Mouse (Mus musculus): Measurements from ENCODE around the gene Hist1h2af. TPM values are rescaled to one million over a fixed set of nuclear protein-coding genes. Genes with fewer than 3 reads are reported as not detected.

The Hist1h2af gene
- polyA plus RNA-seq, 1 experiment, result 69.4 TPM

Other genes with a start within 250 kb of the Hist1h2af start
- gene Zfp322a, start 164.7 kb upstream of the Hist1h2af start, polyA plus RNA-seq (2012; ENCODE audit: low replicate concordance), result 0.58 and 1.2 TPM in 2 replicates
- gene Abt1, start 110.0 kb upstream of the Hist1h2af start, polyA plus RNA-seq (2012; ENCODE audit: low replicate concordance), result 4.2 and 5.2 TPM in 2 replicates
- gene Btn1a1, start 68.0 kb upstream of the Hist1h2af start, polyA plus RNA-seq (2012; ENCODE audit: low replicate concordance), result 0.04 TPM in 1 of 2 replicates, not detected in the other
- gene Btn2a2, start 45.0 kb upstream of the Hist1h2af start, polyA plus RNA-seq (2012; ENCODE audit: low replicate concordance), result not detected in 2 replicates
- 10.6 and 15.4 TPM in 2 replicates for gene Hist1h4h, start 2.9 kb upstream of the Hist1h2af start, polyA plus RNA-seq (2012; ENCODE audit: low replicate concordance)
- gene Hist1h3g, start 1.5 kb downstream of the Hist1h2af start, polyA plus RNA-seq (2012; ENCODE audit: low replicate concordance), result 1.6 and 7.3 TPM in 2 replicates
- gene Hist1h2bh, start 9.5 kb downstream of the Hist1h2af start, polyA plus RNA-seq (2012; ENCODE audit: low replicate concordance), result 0.36 and 0.54 TPM in 2 replicates
- 2.4 and 2.8 TPM in 2 replicates for gene Hist1h3f, start 10.1 kb downstream of the Hist1h2af start, polyA plus RNA-seq (2012; ENCODE audit: low replicate concordance)
- 3.8 and 7.2 TPM in 2 replicates for gene Hist1h4f, start 17.7 kb downstream of the Hist1h2af start, polyA plus RNA-seq (2012; ENCODE audit: low replicate concordance)
- 0.55 and 0.68 TPM in 2 replicates for gene Hist1h1d, start 19.4 kb downstream of the Hist1h2af start, polyA plus RNA-seq (2012; ENCODE audit: low replicate concordance)
- 3.2 and 3.6 TPM in 2 replicates for gene Hist1h3e, start 28.5 kb downstream of the Hist1h2af start, polyA plus RNA-seq (2012; ENCODE audit: low replicate concordance)
- gene Hist1h2ae, start 37.3 kb downstream of the Hist1h2af start, polyA plus RNA-seq (2012; ENCODE audit: low replicate concordance), result 4.8 and 7.7 TPM in 2 replicates
- gene Hist1h2bg, start 37.5 kb downstream of the Hist1h2af start, polyA plus RNA-seq (2012; ENCODE audit: low replicate concordance), result 4.5 and 23.6 TPM in 2 replicates
- gene Hist1h2bf, start 40.3 kb downstream of the Hist1h2af start, polyA plus RNA-seq (2012; ENCODE audit: low replicate concordance), result 2.0 and 4.0 TPM in 2 replicates
- 2.4 and 2.6 TPM in 2 replicates for gene Hist1h2ad, start 40.5 kb downstream of the Hist1h2af start, polyA plus RNA-seq (2012; ENCODE audit: low replicate concordance)
- 0.33 and 1.7 TPM in 2 replicates for gene Hist1h3d, start 41.9 kb downstream of the Hist1h2af start, polyA plus RNA-seq (2012; ENCODE audit: low replicate concordance)
- 12.3 and 12.6 TPM in 2 replicates for gene Hist1h4d, start 47.7 kb downstream of the Hist1h2af start, polyA plus RNA-seq (2012; ENCODE audit: low replicate concordance)
- gene Hist1h2be, start 87.2 kb downstream of the Hist1h2af start, polyA plus RNA-seq (2012; ENCODE audit: low replicate concordance), result 1.4 and 1.7 TPM in 2 replicates
- 5.6 and 11.8 TPM in 2 replicates for gene Hist1h1e, start 88.7 kb downstream of the Hist1h2af start, polyA plus RNA-seq (2012; ENCODE audit: low replicate concordance)
- gene Hist1h2ac, start 150.0 kb downstream of the Hist1h2af start, polyA plus RNA-seq (2012; ENCODE audit: low replicate concordance), result 0.80 and 1.2 TPM in 2 replicates
- gene Hist1h2bc, start 150.3 kb downstream of the Hist1h2af start, polyA plus RNA-seq (2012; ENCODE audit: low replicate concordance), result 10.2 and 11.3 TPM in 2 replicates
- not detected in 2 replicates for gene Hist1h1t, start 161.9 kb downstream of the Hist1h2af start, polyA plus RNA-seq (2012; ENCODE audit: low replicate concordance)
- gene Hist1h4c, start 164.5 kb downstream of the Hist1h2af start, polyA plus RNA-seq (2012; ENCODE audit: low replicate concordance), result 2.4 and 2.5 TPM in 2 replicates
- 12.7 and 34.4 TPM in 2 replicates for gene Hfe, start 176.9 kb downstream of the Hist1h2af start, polyA plus RNA-seq (2012; ENCODE audit: low replicate concordance)
- 26.1 and 77.9 TPM in 2 replicates for gene Hist1h1c, start 204.9 kb downstream of the Hist1h2af start, polyA plus RNA-seq (2012; ENCODE audit: low replicate concordance)
- 0.55 and 4.8 TPM in 2 replicates for gene Hist1h3c, start 211.7 kb downstream of the Hist1h2af start, polyA plus RNA-seq (2012; ENCODE audit: low replicate concordance)
- 3.5 and 6.0 TPM in 2 replicates for gene Hist1h2bb, start 212.8 kb downstream of the Hist1h2af start, polyA plus RNA-seq (2012; ENCODE audit: low replicate concordance)
- 4.8 and 6.2 TPM in 2 replicates for gene Hist1h2ab, start 217.2 kb downstream of the Hist1h2af start, polyA plus RNA-seq (2012; ENCODE audit: low replicate concordance)
- gene Hist1h3b, start 218.4 kb downstream of the Hist1h2af start, polyA plus RNA-seq (2012; ENCODE audit: low replicate concordance), result 4.0 TPM in 1 of 2 replicates, not detected in the other
- gene Hist1h4b, start 223.1 kb downstream of the Hist1h2af start, polyA plus RNA-seq (2012; ENCODE audit: low replicate concordance), result 4.4 and 10.3 TPM in 2 replicates
- gene Hist1h4a, start 227.3 kb downstream of the Hist1h2af start, polyA plus RNA-seq (2012; ENCODE audit: low replicate concordance), result 5.9 and 9.4 TPM in 2 replicates
- 1.4 and 5.7 TPM in 2 replicates for gene Hist1h3a, start 228.5 kb downstream of the Hist1h2af start, polyA plus RNA-seq (2012; ENCODE audit: low replicate concordance)
- 0.40 and 0.81 TPM in 2 replicates for gene Hist1h1a, start 229.8 kb downstream of the Hist1h2af start, polyA plus RNA-seq (2012; ENCODE audit: low replicate concordance)
- not detected in 2 replicates for gene Trim38, start 236.0 kb downstream of the Hist1h2af start, polyA plus RNA-seq (2012; ENCODE audit: low replicate concordance)

Measured in hematopoietic multipotent progenitor cell, adult 10-12 weeks (in vitro differentiated cells).